Mouse (Mus musculus) kidney, embryonic 15.5 days (tissue): Measurements from ENCODE around the gene Mfsd4b1. TPM values are rescaled to one million over a fixed set of nuclear protein-coding genes. Genes with fewer than 3 reads are reported as not detected.

Experiments used
- ATAC-seq: fragments of 200-750 bp; cut with Nextera tagmentation; replicated peaks from 2 replicates; pipeline ENCODE4 v1.8.0; 2017; ENCODE audit warnings: moderate TSS enrichment; ENCODE audit not compliant: low FRiP score
- H3K27ac ChIP-seq: fragments of 300-500 bp; sonication (generic); 2 replicates; pipeline ENCODE4 v1.5.1; 2015; ENCODE audit warnings: mild to moderate bottlenecking, inconsistent platforms
- H3K27me3 ChIP-seq: fragments of 300-500 bp; sonication (generic); 2 replicates; pipeline ENCODE4 v1.6.1; 2015; ENCODE audit warnings: inconsistent platforms
- H3K36me3 ChIP-seq: fragments of 300-500 bp; sonication (generic); 2 replicates; pipeline ENCODE4 v1.6.1; 2015; ENCODE audit warnings: inconsistent platforms
- H3K4me1 ChIP-seq: fragments of 300-500 bp; sonication (generic); 2 replicates; pipeline ENCODE4 v1.6.1; 2015; ENCODE audit warnings: inconsistent platforms
- H3K4me2 ChIP-seq: fragments of 300-500 bp; sonication (generic); 2 replicates; pipeline ENCODE4 v1.6.1; 2015; ENCODE audit warnings: moderate library complexity, mild to moderate bottlenecking, inconsistent platforms
- H3K4me3 ChIP-seq: fragments of 300-500 bp; sonication (generic); replicated peaks from 2 replicates; pipeline ENCODE4 v1.5.1; 2015; ENCODE audit warnings: mild to moderate bottlenecking, inconsistent platforms
- H3K9ac ChIP-seq: fragments of 300-500 bp; sonication (generic); 2 replicates; pipeline ENCODE4 v1.6.1; 2015; ENCODE audit warnings: mild to moderate bottlenecking, inconsistent platforms
- H3K9me3 ChIP-seq: fragments of 300-500 bp; sonication (generic); replicated peaks from 2 replicates; pipeline ENCODE4 v1.6.1; 2016; ENCODE audit warnings: inconsistent platforms
- WGBS: fragments of 180-500 bp; shearing (Covaris S2); methylation state at CpG from one replicate; pipeline ENCODE4 v1.1.7; 2015; ENCODE audit warnings: mixed read lengths; 5-methylcytosine and 5-hydroxymethylcytosine counted together
- polyA plus RNA-seq: library from polyadenylated mRNA; unstranded; fragments of >200 nt; fragmentation: Nextera tagmentation; extraction: Ambion mirVana; gene quantifications from 2 replicates; pipeline ENCODE4 v1.2.1, GENCODE M21; 2015

Mfsd4b1 gene
- polyA plus RNA-seq, 1 experiment from 2014 or later: 5.8 TPM

GRCm38 (mm10) chr10:40058062-40058785 is 33.2 kb upstream of the Mfsd4b1 start:
- H3K27ac ChIP-seq: peak overlapping the region; percentile 70

GRCm38 (mm10) chr10:40057615-40058014 is 32.5 kb upstream of the Mfsd4b1 start:
- peaks cover 34% of the 10 kb centered on the region for H3K4me1 ChIP-seq
- no peak overlapping the region for H3K4me2 ChIP-seq
- H3K4me3 ChIP-seq: no peak overlapping the region
- no peak for ATAC-seq
- no peaks in the 10 kb centered on the region for H3K36me3 ChIP-seq
- no peaks in the 10 kb centered on the region for H3K9me3 ChIP-seq
- no peaks in the 10 kb centered on the region for H3K27me3 ChIP-seq
- 31% methylated on average over 2 of the region's 2 CpGs for WGBS
- no peak overlapping the region for H3K27ac ChIP-seq
- no peak overlapping the region for H3K9ac ChIP-seq

More at GRCm38 (mm10) chr10:40058062-40058785, 33.2 kb upstream of the Mfsd4b1 start:
- Histone ChIP-seq H3K9me3 (no peaks in the 10 kb centered on the region), H3K27me3 (no peaks in the 10 kb centered on the region), H3K4me3 (no peak overlapping the region), H3K4me1 (peaks cover 35% of the 10 kb centered on the region), H3K9ac (no peak overlapping the region), H3K4me2 (no peak overlapping the region), H3K36me3 (no peaks in the 10 kb centered on the region)
- no peak; the same call in 1 of the 2 replicates for ATAC-seq
- WGBS: 34% methylated on average over 6 of the region's 6 CpGs

GRCm38 (mm10) chr10:40054455-40054854 is 29.4 kb upstream of the Mfsd4b1 start:
- Histone ChIP-seq H3K36me3 (no peaks in the 10 kb centered on the region), H3K9me3 (no peaks in the 10 kb centered on the region), H3K4me3 (no peak overlapping the region), H3K9ac (no peak overlapping the region), H3K27me3 (no peaks in the 10 kb centered on the region), H3K4me2 (no peak overlapping the region), H3K27ac (no peak overlapping the region), H3K4me1 (peaks cover 25% of the 10 kb centered on the region)
- 82% methylated on average over 8 of the region's 8 CpGs for WGBS
- no peak for ATAC-seq

DNA sequence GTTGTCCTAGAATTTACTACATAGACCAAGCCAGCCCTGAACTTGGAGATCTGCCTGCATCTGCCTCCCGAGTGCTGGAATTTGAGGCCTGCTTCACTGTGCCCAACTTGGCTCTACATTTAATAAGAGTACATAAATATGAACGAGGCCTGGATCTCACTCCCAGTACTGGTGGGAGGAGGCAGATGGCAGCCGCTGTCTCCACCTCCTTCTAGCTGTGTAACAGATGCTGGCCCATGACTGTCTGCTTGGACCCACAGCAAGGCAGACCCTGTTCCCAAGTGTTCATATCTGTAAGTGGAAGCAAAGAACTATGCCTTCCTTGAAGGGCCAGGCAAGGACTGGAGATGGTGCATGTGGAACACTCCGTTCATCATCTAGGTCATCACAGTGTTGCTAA is 28.8 kb upstream of the Mfsd4b1 start:
- Histone ChIP-seq H3K4me2 (no peak overlapping the region), H3K4me1 (peaks cover 20% of the 10 kb centered on the region), H3K4me3 (no peak overlapping the region), H3K27ac (no peak overlapping the region), H3K27me3 (no peaks in the 10 kb centered on the region), H3K36me3 (no peaks in the 10 kb centered on the region), H3K9me3 (no peaks in the 10 kb centered on the region), H3K9ac (no peak overlapping the region)
- no peak for ATAC-seq
- WGBS: 91% methylated on average over 4 of the region's 4 CpGs

DNA sequence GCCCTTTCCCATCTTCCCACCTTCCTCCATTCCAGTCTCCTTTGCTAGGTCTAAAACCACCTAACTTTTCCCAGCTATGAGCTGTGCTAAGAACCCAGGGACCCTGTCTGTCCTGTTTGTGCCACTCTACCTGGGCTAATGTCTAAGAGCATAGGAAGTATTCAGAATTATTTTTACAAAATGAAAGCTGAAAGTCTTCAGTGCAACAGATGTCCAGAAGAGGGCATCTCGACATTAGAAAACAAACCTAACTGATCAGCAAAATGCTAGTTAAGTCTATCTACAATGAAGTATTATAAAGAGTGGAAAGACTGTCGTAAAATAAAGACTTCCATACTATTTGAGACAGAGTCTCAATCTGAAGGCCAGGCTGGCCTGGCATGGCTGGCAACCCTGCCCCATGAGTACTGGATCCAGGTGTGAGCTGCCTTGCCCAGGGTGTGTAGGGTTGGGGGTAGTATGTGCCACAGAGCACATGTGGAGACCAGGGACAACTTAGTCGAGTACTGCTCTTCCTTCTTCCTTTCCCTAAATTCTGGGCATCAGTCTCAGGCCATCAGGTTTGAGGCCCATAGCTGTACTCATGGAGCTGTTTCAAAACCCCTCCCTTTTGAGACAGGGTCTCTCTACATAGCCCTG is 28.3 kb upstream of the Mfsd4b1 start:
- no peaks in the 10 kb centered on the region for H3K9me3 ChIP-seq
- H3K27me3 ChIP-seq: no peaks in the 10 kb centered on the region
- H3K36me3 ChIP-seq: no peaks in the 10 kb centered on the region
- peaks cover 15% of the 10 kb centered on the region for H3K4me1 ChIP-seq
- H3K4me2 ChIP-seq: no peak overlapping the region
- no peak overlapping the region for H3K27ac ChIP-seq
- H3K4me3 ChIP-seq: no peak overlapping the region
- no peak for ATAC-seq
- WGBS: 62% methylated on average over 3 of the region's 3 CpGs
- H3K9ac ChIP-seq: no peak overlapping the region

DNA sequence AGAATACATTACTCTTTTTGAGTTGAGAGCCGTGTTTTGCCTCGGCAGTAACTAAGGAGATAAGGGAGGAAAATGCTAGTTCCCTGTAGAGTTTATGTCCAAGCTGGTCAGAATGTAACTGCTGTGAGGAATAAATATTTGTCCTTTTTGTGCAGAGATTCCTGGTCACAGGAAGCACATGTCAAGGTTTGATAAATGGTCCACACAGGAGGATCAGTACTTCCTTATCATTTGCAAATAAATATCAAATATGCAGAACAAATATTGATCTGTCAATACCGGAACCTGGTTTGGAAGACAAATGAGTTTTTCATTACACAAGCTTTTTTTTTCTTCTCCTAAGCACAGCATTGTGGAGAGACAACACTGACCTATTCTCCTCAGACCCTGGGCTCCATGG is 26.9 kb upstream of the Mfsd4b1 start:
- no peak overlapping the region for H3K4me2 ChIP-seq
- H3K4me1 ChIP-seq: peaks cover 6% of the 10 kb centered on the region
- no peaks in the 10 kb centered on the region for H3K27me3 ChIP-seq
- H3K9me3 ChIP-seq: no peaks in the 10 kb centered on the region
- ATAC-seq: no peak
- H3K4me3 ChIP-seq: no peak overlapping the region
- WGBS: 72% methylated on average over 3 of the region's 3 CpGs
- no peak overlapping the region for H3K27ac ChIP-seq
- no peaks in the 10 kb centered on the region for H3K36me3 ChIP-seq
- H3K9ac ChIP-seq: no peak overlapping the region

GRCm38 (mm10) chr10:40050763-40051162 is 25.7 kb upstream of the Mfsd4b1 start:
- Histone ChIP-seq H3K4me3 (no peak overlapping the region), H3K9ac (no peak overlapping the region), H3K4me1 (no peaks in the 10 kb centered on the region), H3K4me2 (no peak overlapping the region), H3K36me3 (no peaks in the 10 kb centered on the region), H3K27me3 (no peaks in the 10 kb centered on the region), H3K27ac (no peak overlapping the region), H3K9me3 (no peaks in the 10 kb centered on the region)
- 73% methylated on average over 2 of the region's 2 CpGs for WGBS
- ATAC-seq: no peak

GRCm38 (mm10) chr10:40041339-40041738 is 16.3 kb upstream of the Mfsd4b1 start:
- WGBS: 8% methylated on average over 4 of the region's 4 CpGs
- no peaks in the 10 kb centered on the region for H3K4me1 ChIP-seq

GRCm38 (mm10) chr10:40036686-40037560 is 11.9 kb upstream of the Mfsd4b1 start:
- no peaks in the 10 kb centered on the region for H3K36me3 ChIP-seq
- H3K4me1 ChIP-seq: no peaks in the 10 kb centered on the region
- no peak overlapping the region for H3K4me2 ChIP-seq
- no peaks in the 10 kb centered on the region for H3K9me3 ChIP-seq
- 81% methylated on average over 24 of the region's 24 CpGs for WGBS
- no peak for ATAC-seq
- no peak overlapping the region for H3K9ac ChIP-seq
- H3K27me3 ChIP-seq: no peaks in the 10 kb centered on the region
- no peak overlapping the region for H3K27ac ChIP-seq
- no peak overlapping the region for H3K4me3 ChIP-seq

More at GRCm38 (mm10) chr10:40041339-40041738, 16.3 kb upstream of the Mfsd4b1 start:
- no peak overlapping the region for H3K9ac ChIP-seq
- ATAC-seq: 0 out of 2 replicates have a peak, but pooled peaks have one; percentile 33
- no peaks in the 10 kb centered on the region for H3K36me3 ChIP-seq
- H3K4me2 ChIP-seq: no peak overlapping the region
- H3K4me3 ChIP-seq: no peak overlapping the region
- no peaks in the 10 kb centered on the region for H3K9me3 ChIP-seq
- H3K27me3 ChIP-seq: no peaks in the 10 kb centered on the region
- no peak overlapping the region for H3K27ac ChIP-seq

- Histone ChIP-seq H3K4me1 (no peaks in the 10 kb centered on the region), H3K9ac (no peak overlapping the region), H3K4me3 (no peak overlapping the region), H3K27ac (no peak overlapping the region), H3K4me2 (no peak overlapping the region), H3K36me3 (no peaks in the 10 kb centered on the region), H3K27me3 (no peaks in the 10 kb centered on the region), H3K9me3 (no peaks in the 10 kb centered on the region)
- 96% methylated on average over 6 of the region's 6 CpGs for WGBS
- no peak for ATAC-seq
Observed at GRCm38 (mm10) chr10:40034956-40035355, 9.9 kb upstream of the Mfsd4b1 start.

- no peak overlapping the region for H3K27ac ChIP-seq
- H3K27me3 ChIP-seq: no peaks in the 10 kb centered on the region
- no peak overlapping the region for H3K9ac ChIP-seq
- no peak overlapping the region for H3K4me3 ChIP-seq
- no peaks in the 10 kb centered on the region for H3K9me3 ChIP-seq
- ATAC-seq: no peak
- H3K4me2 ChIP-seq: no peak overlapping the region
- WGBS: 59% methylated on average over 2 of the region's 2 CpGs
- no peaks in the 10 kb centered on the region for H3K4me1 ChIP-seq
- no peaks in the 10 kb centered on the region for H3K36me3 ChIP-seq
Observed at GRCm38 (mm10) chr10:40032897-40033296, 7.8 kb upstream of the Mfsd4b1 start.

DNA sequence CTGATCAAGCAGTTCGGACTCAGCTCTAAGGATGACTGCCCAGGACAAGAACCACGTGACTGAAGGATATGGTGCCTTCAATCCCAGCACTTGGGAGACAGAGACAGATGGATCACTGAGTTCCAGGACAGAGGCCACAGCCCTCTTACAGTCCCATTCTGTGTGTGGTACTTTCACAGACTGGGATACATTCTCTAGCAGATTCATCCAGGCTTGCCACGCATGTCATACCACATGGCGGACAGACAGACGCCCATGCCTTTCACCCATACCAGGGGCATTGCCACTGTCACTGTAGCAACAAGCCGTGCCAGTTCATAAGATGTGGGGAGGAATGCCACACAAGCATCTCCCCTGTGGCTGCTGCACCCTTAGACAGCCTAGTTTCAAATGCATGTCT is 5.6 kb upstream of the Mfsd4b1 start:
- Histone ChIP-seq H3K4me1 (no peaks in the 10 kb centered on the region), H3K27ac (no peak overlapping the region), H3K9me3 (peaks cover 7% of the 10 kb centered on the region; the same call in 1 of the 2 replicates), H3K27me3 (no peaks in the 10 kb centered on the region), H3K4me3 (no peak overlapping the region), H3K9ac (no peak overlapping the region), H3K4me2 (no peak overlapping the region), H3K36me3 (no peaks in the 10 kb centered on the region)
- 94% methylated on average over 6 of the region's 6 CpGs for whole genome bisulfite sequencing
- no peak for ATAC-seq
